Mouse (Mus musculus): ENCODE measurements around the gene Mucl3. TPM values are rescaled to one million over a fixed set of nuclear protein-coding genes. Genes with fewer than 3 reads are reported as not detected.
A peak's percentile ranks its signal among the peaks of the same experiment; 100 is the strongest.

The Mucl3 gene
- polyA plus RNA-seq, 1 experiment = 0.05 TPM

- H3K4me1 ChIP-seq (replicated peaks; ENCODE audit: control insufficient read depth, insufficient read depth, low read length) = no peaks in the 10 kb centered on the region
- WGBS = 91% methylated on average over 15 of the region's 15 CpGs
- H3K36me3 ChIP-seq (ENCODE audit: control insufficient read depth, insufficient read depth, low read length) = no peaks in the 10 kb centered on the region
- no peaks in the 10 kb centered on the region for H3K27me3 ChIP-seq (ENCODE audit: control insufficient read depth, insufficient read depth, low read length)
- H3K4me3 ChIP-seq (ENCODE audit: control insufficient read depth, insufficient read depth, low read length) = no peak overlapping the region
- TF ChIP-seq POLR2A (IDR thresholded peaks at IDR 0.05; ENCODE audit: control insufficient read depth, extremely low read depth, insufficient read depth, low read length, poor library complexity) = no peak
- no peak for TF ChIP-seq CTCF (IDR thresholded peaks at IDR 0.05; ENCODE audit: borderline replicate concordance, control insufficient read depth, extremely low read depth, insufficient read depth, low read length, poor library complexity)
- DNase-seq = no peak
- H3K27ac ChIP-seq (ENCODE audit: control insufficient read depth, insufficient read depth, low read length) = no peak overlapping the region
Measured at GRCm38 (mm10) chr17:35591731-35592130, 51.8 kb downstream of the Mucl3 start.

- DNase-seq = no peak
- Histone ChIP-seq H3K27me3 (ENCODE audit: control insufficient read depth, insufficient read depth, low read length) (no peaks in the 10 kb centered on the region), H3K36me3 (ENCODE audit: control insufficient read depth, insufficient read depth, low read length) (no peaks in the 10 kb centered on the region), H3K4me1 (replicated peaks; ENCODE audit: control insufficient read depth, insufficient read depth, low read length) (no peaks in the 10 kb centered on the region), H3K27ac (ENCODE audit: control insufficient read depth, insufficient read depth, low read length) (no peak overlapping the region), H3K4me3 (ENCODE audit: control insufficient read depth, insufficient read depth, low read length) (no peak overlapping the region)
- WGBS = 91% methylated on average over 7 of the region's 7 CpGs
- TF ChIP-seq CTCF (IDR thresholded peaks at IDR 0.05; ENCODE audit: borderline replicate concordance, control insufficient read depth, extremely low read depth, insufficient read depth, low read length, poor library complexity) = no peak
- TF ChIP-seq POLR2A (IDR thresholded peaks at IDR 0.05; ENCODE audit: control insufficient read depth, extremely low read depth, insufficient read depth, low read length, poor library complexity) = no peak
Measured at GRCm38 (mm10) chr17:35591219-35591578, 52.3 kb downstream of the Mucl3 start.

- Histone ChIP-seq H3K27me3 (ENCODE audit: control insufficient read depth, insufficient read depth, low read length) (no peaks in the 10 kb centered on the region), H3K4me1 (replicated peaks; ENCODE audit: control insufficient read depth, insufficient read depth, low read length) (no peaks in the 10 kb centered on the region), H3K27ac (ENCODE audit: control insufficient read depth, insufficient read depth, low read length) (no peak overlapping the region), H3K4me3 (ENCODE audit: control insufficient read depth, insufficient read depth, low read length) (no peak overlapping the region), H3K36me3 (ENCODE audit: control insufficient read depth, insufficient read depth, low read length) (no peaks in the 10 kb centered on the region)
- 21% methylated on average over 21 of the region's 21 CpGs for WGBS
- TF ChIP-seq POLR2A (IDR thresholded peaks at IDR 0.05; ENCODE audit: control insufficient read depth, extremely low read depth, insufficient read depth, low read length, poor library complexity) (no peak), CTCF (IDR thresholded peaks at IDR 0.05; ENCODE audit: borderline replicate concordance, control insufficient read depth, extremely low read depth, insufficient read depth, low read length, poor library complexity) (peak; percentile 71; the same call in 1 of the 2 replicates)
- peak; percentile 68 for DNase-seq
Measured at GRCm38 (mm10) chr17:35590410-35591218, 52.9 kb downstream of the Mucl3 start.

GRCm38 (mm10) chr17:35588387-35588786 is 55.1 kb downstream of the Mucl3 start:
- no peak for DNase-seq
- no peak overlapping the region for H3K4me3 ChIP-seq (ENCODE audit: control insufficient read depth, insufficient read depth, low read length)
- H3K27ac ChIP-seq (ENCODE audit: control insufficient read depth, insufficient read depth, low read length) = no peak overlapping the region
- peaks cover 3% of the 10 kb centered on the region for H3K4me1 ChIP-seq (replicated peaks; ENCODE audit: control insufficient read depth, insufficient read depth, low read length)
- TF ChIP-seq CTCF (IDR thresholded peaks at IDR 0.05; ENCODE audit: borderline replicate concordance, control insufficient read depth, extremely low read depth, insufficient read depth, low read length, poor library complexity) (no peak), POLR2A (IDR thresholded peaks at IDR 0.05; ENCODE audit: control insufficient read depth, extremely low read depth, insufficient read depth, low read length, poor library complexity) (no peak)
- no peaks in the 10 kb centered on the region for H3K27me3 ChIP-seq (ENCODE audit: control insufficient read depth, insufficient read depth, low read length)
- 57% methylated on average over 4 of the region's 4 CpGs for WGBS
- no peaks in the 10 kb centered on the region for H3K36me3 ChIP-seq (ENCODE audit: control insufficient read depth, insufficient read depth, low read length)

- Histone ChIP-seq H3K27me3 (ENCODE audit: control insufficient read depth, insufficient read depth, low read length) (no peaks in the 10 kb centered on the region), H3K4me3 (ENCODE audit: control insufficient read depth, insufficient read depth, low read length) (no peak overlapping the region), H3K4me1 (replicated peaks; ENCODE audit: control insufficient read depth, insufficient read depth, low read length) (peaks cover 3% of the 10 kb centered on the region), H3K27ac (ENCODE audit: control insufficient read depth, insufficient read depth, low read length) (no peak overlapping the region), H3K36me3 (ENCODE audit: control insufficient read depth, insufficient read depth, low read length) (no peaks in the 10 kb centered on the region)
- WGBS = 79% methylated on average over 1 of the region's 1 CpGs
- DNase-seq = no peak
- no peak for TF ChIP-seq CTCF (IDR thresholded peaks at IDR 0.05; ENCODE audit: borderline replicate concordance, control insufficient read depth, extremely low read depth, insufficient read depth, low read length, poor library complexity)
Measured at GRCm38 (mm10) chr17:35587291-35587690, 56.2 kb downstream of the Mucl3 start.

Other genes with a start within 250 kb of the Mucl3 start
- gene H2-Q6, start 218.8 kb downstream of the Mucl3 start, polyA plus RNA-seq (2012; rRNA removed) = 115 and 165 TPM in 2 replicates
- 412 and 617 TPM in 2 replicates for gene H2-Q7, start 204.5 kb downstream of the Mucl3 start, polyA plus RNA-seq (2012; rRNA removed)
- 15.3 and 18.6 TPM in 2 replicates for gene H2-Q10, start 173.6 kb downstream of the Mucl3 start, polyA plus RNA-seq (2012; rRNA removed)
- gene Pou5f1, start 137.7 kb downstream of the Mucl3 start, polyA plus RNA-seq (2012; rRNA removed) = 0.50 and 0.71 TPM in 2 replicates
- 64.4 and 92.6 TPM in 2 replicates for gene Tcf19, start 126.9 kb downstream of the Mucl3 start, polyA plus RNA-seq (2012; rRNA removed)
- 19.3 and 19.5 TPM in 2 replicates for gene Cchcr1, start 126.6 kb downstream of the Mucl3 start, polyA plus RNA-seq (2012; rRNA removed)
- gene Psors1c2, start 110.5 kb downstream of the Mucl3 start, polyA plus RNA-seq (2012; rRNA removed) = 10.2 and 11.2 TPM in 2 replicates
- gene Cdsn, start 91.6 kb downstream of the Mucl3 start, polyA plus RNA-seq (2012; rRNA removed) = 1.8 and 3.3 TPM in 2 replicates
- gene 2300002M23Rik, start 76.2 kb downstream of the Mucl3 start, polyA plus RNA-seq (2012; rRNA removed) = 0.58 and 0.59 TPM in 2 replicates
- 0.82 and 1.3 TPM in 2 replicates for gene Sfta2, start 42.1 kb downstream of the Mucl3 start, polyA plus RNA-seq (2012; rRNA removed)
- 0.09 and 0.23 TPM in 2 replicates for gene Gm9573, start 17.1 kb downstream of the Mucl3 start, polyA plus RNA-seq (2012; rRNA removed)
- 153 and 171 TPM in 2 replicates for gene Vars2, start 23.9 kb upstream of the Mucl3 start, polyA plus RNA-seq (2012; rRNA removed)
- 317 and 352 TPM in 2 replicates for gene Gtf2h4, start 30.0 kb upstream of the Mucl3 start, polyA plus RNA-seq (2012; rRNA removed)
- 33.6 and 43.6 TPM in 2 replicates for gene Ddr1, start 60.9 kb upstream of the Mucl3 start, polyA plus RNA-seq (2012; rRNA removed)
- gene Ier3, start 178.0 kb upstream of the Mucl3 start, polyA plus RNA-seq (2012; rRNA removed) = 6.2 and 6.4 TPM in 2 replicates
- gene Flot1, start 179.5 kb upstream of the Mucl3 start, polyA plus RNA-seq (2012; rRNA removed) = 62.4 and 70.4 TPM in 2 replicates
- 1,522 and 2,049 TPM in 2 replicates for gene Tubb5, start 194.6 kb upstream of the Mucl3 start, polyA plus RNA-seq (2012; rRNA removed)
- 17.4 and 22.4 TPM in 2 replicates for gene Mdc1, start 197.8 kb upstream of the Mucl3 start, polyA plus RNA-seq (2012; rRNA removed)
- 82.8 and 111 TPM in 2 replicates for gene Nrm, start 217.6 kb upstream of the Mucl3 start, polyA plus RNA-seq (2012; rRNA removed)
- gene Ppp1r18, start 221.9 kb upstream of the Mucl3 start, polyA plus RNA-seq (2012; rRNA removed) = 174 and 176 TPM in 2 replicates
- 174 and 182 TPM in 2 replicates for gene Dhx16, start 236.1 kb upstream of the Mucl3 start, polyA plus RNA-seq (2012; rRNA removed)

Measured in thymus, adult 2 months (tissue).